Mouse (Mus musculus) myocyte (in vitro differentiated cells): ENCODE measurements around the gene Car2.

Experiments
- MYOD1 ChIP-seq, 3 experiments: IDR thresholded peaks; one replicate each; pipeline ENCODE4 v1.6.1; 2011; ENCODE audit warnings: control low read depth in 2 of 3, low read depth in 2 of 3, mild to moderate bottlenecking in 2 of 3, moderate library complexity in 1 of 3; ENCODE audit not compliant: insufficient read length in 2 of 3, control insufficient read depth in 1 of 3
- MYOG ChIP-seq, 3 experiments: IDR thresholded peaks; one replicate each; pipeline ENCODE4 v1.6.1; 2011; ENCODE audit warnings: control low read depth in 2 of 3, low read depth in 2 of 3, mild to moderate bottlenecking in 2 of 3; ENCODE audit not compliant: insufficient read length in 2 of 3, control insufficient read depth in 1 of 3, insufficient read depth in 1 of 3
- POLR2A ChIP-seq: IDR thresholded peaks from one replicate; pipeline ENCODE4 v1.6.1; 2011; ENCODE audit warnings: low read depth, mild to moderate bottlenecking, control low read depth, moderate library complexity; ENCODE audit not compliant: insufficient read length
- POLR2AphosphoS2 ChIP-seq: IDR thresholded peaks from one replicate; pipeline ENCODE4 v1.6.1; 2011; ENCODE audit warnings: low read depth, control low read depth; ENCODE audit not compliant: insufficient read length
- REST ChIP-seq: IDR thresholded peaks from one replicate; pipeline ENCODE4 v1.6.1; 2011; ENCODE audit warnings: mild to moderate bottlenecking, control low read depth, moderate library complexity; ENCODE audit not compliant: insufficient read depth, insufficient read length
- SRF ChIP-seq: IDR thresholded peaks from one replicate; pipeline ENCODE4 v1.6.1; 2011; ENCODE audit warnings: low read depth; ENCODE audit not compliant: control insufficient read depth, insufficient read length
- TCF12 ChIP-seq: IDR thresholded peaks from one replicate; pipeline ENCODE4 v1.6.1; 2011; ENCODE audit warnings: mild to moderate bottlenecking, control low read depth; ENCODE audit not compliant: poor library complexity, insufficient read depth, severe bottlenecking
- USF1 ChIP-seq: IDR thresholded peaks from one replicate; pipeline ENCODE4 v1.6.1; 2011; ENCODE audit warnings: low read depth, mild to moderate bottlenecking, control low read depth, moderate library complexity

- TF ChIP-seq SRF (no peak), USF1 (no peak), POLR2A (no peak), MYOD1 (IDR thresholded peaks at IDR 0.05; ENCODE audit: control insufficient read depth in 1 of 3, insufficient read length in 2 of 3, low read depth in 2 of 3) (no peak), MYOG (IDR thresholded peaks at IDR 0.05; ENCODE audit: control insufficient read depth in 1 of 3, insufficient read depth in 1 of 3, insufficient read length in 2 of 3, low read depth in 2 of 3) (no peak), POLR2AphosphoS2 (no peak), REST (no peak), TCF12 (no peak)
These were observed 1.2 kb upstream of the Car2 start for GRCm38 (mm10) chr3:14884826-14885225.
